Mouse (Mus musculus) CD4-positive, CD25-positive, alpha-beta regulatory T cell, adult 4 months (primary cell): Measurements from ENCODE around the gene Kpna4. TPM values are rescaled to one million over a fixed set of nuclear protein-coding genes. Genes with fewer than 3 reads are reported as not detected.
A peak's percentile ranks its signal among the peaks of the same experiment; 100 is the strongest.

Experiments used
- ATAC-seq: one replicate; pipeline ENCODE4 v1.8.0; 2017
- polyA plus RNA-seq, 2 experiments: library from polyadenylated mRNA; unstranded; fragments of 100-300 nt; shearing (Covaris generic); gene quantifications; one replicate each; pipeline ENCODE4 v1.2.1; 2017

The Kpna4 gene
- 10 to 100 TPM; 27.6 to 39.6 TPM for polyA plus RNA-seq

- ATAC-seq = peak; percentile 91
Measured at GRCm38 (mm10) chr3:69126509-69127345, at the start of gene Kpna4. TSS of gene Kpna4 (minus strand) at chr3:69127113.

GRCm38 (mm10) chr3:69175229-69175628, 48.3 kb upstream of the Kpna4 start:
- ATAC-seq = no peak

- ATAC-seq = peak; percentile 86
Measured at GRCm38 (mm10) chr3:69171123-69171522, 44.2 kb upstream of the Kpna4 start.

GRCm38 (mm10) chr3:69169796-69170195, 42.9 kb upstream of the Kpna4 start:
- ATAC-seq = no peak

GRCm38 (mm10) chr3:69168724-69169123, 41.8 kb upstream of the Kpna4 start:
- no peak for ATAC-seq

GRCm38 (mm10) chr3:69163057-69163456, 36.1 kb upstream of the Kpna4 start:
- no peak for ATAC-seq

DNA sequence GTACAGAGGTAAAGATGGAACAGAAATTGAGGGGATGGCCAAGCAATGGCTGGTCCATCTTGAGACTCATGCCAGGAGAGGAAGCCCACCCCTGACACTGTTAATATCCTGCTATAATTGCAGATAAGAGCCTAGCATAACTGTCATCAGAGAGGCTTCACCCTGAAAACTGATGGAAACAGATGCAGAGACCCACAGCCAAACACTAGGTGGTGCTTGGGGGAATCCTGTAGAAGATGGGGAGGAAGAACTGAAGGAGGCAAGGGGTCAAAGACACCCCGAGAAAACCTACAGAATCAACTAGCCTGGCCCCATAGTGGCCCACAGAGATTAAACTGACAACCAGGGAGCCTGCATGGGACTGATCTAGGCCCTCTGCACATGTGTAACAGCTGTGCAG, 33.5 kb upstream of the Kpna4 start:
- ATAC-seq = no peak

- ATAC-seq = peak; percentile 61
Measured at GRCm38 (mm10) chr3:69159501-69159900, 32.6 kb upstream of the Kpna4 start.

- no peak for ATAC-seq
Measured at GRCm38 (mm10) chr3:69157886-69158285, 31.0 kb upstream of the Kpna4 start.

- peak; percentile 89 for ATAC-seq
Measured at GRCm38 (mm10) chr3:69156484-69156883, 29.6 kb upstream of the Kpna4 start.

DNA sequence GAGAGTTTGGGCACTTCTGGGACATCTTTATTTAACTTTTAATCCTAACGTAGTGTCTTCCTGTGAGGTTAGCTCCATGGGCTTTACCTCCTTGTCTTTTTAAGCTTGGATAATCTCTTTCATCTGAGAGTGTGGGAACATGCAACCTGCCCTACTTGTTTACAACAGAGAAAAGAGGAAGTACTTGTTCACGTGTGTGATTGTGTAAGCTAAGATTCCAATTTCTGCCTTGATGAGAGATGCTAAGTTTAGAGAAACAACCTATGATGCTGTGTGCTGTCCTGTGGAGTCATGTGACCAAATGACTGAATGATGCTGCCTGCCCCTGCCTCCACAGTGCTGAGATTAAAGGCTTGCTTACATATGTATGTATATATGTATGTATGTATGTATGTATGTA, 27.8 kb upstream of the Kpna4 start:
- ATAC-seq = no peak

- ATAC-seq = no peak
Measured at GRCm38 (mm10) chr3:69150921-69151320, 24.0 kb upstream of the Kpna4 start.

DNA sequence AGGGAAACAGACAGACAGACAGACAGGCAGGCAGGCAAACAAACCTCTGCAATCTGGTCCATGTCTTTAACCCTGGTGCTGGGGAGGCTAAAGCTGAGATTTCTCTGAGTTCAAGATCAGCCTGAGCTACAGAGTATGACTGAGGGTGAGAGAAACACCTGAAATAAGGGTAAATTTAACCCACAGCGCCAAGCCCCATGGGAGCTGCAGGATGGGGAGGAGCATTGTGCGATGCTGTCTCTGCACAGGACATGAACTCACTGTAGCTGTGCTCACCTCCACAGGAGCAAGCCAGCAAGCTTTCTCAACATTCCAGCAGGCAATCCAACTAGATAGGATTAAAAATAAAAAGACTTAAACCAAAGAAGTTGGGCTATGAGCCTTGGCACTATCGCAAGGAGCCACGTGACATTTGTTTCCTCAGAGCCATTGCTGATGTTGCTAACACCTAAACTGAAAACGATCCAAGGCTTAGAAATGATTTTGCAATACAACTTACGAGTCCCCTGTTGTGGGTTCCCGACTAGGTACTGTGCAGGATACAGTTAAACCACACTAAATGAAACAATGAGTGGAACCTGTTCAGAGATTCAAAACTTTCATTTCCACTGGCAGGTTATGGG, 15.6 kb upstream of the Kpna4 start:
- ATAC-seq = no peak

DNA sequence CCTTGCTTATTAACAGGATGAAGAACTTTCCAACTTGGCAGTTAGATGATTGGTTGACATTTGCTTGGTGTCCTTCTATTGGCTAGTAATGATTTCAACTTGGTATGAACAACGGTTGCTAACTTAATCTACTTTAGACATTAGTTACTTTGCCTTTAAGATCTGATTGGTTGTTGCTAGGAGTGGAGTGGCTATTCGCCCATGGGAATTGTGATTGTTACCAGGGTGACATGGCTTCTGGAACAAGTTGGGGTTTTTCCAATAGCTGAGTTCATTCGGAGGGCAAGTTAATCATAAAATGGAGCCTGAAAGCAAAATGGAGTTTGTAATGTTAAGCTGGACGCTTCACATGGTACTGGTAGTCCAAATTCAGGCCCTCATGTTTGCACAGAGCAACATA, 13.9 kb upstream of the Kpna4 start:
- ATAC-seq = no peak

GRCm38 (mm10) chr3:69136059-69136458, 9.1 kb upstream of the Kpna4 start:
- no peak for ATAC-seq

GRCm38 (mm10) chr3:69130973-69131372, 4.1 kb upstream of the Kpna4 start:
- ATAC-seq = no peak

- no peak for ATAC-seq
Measured at GRCm38 (mm10) chr3:69127693-69128092, 780 bp upstream of the Kpna4 start.

DNA sequence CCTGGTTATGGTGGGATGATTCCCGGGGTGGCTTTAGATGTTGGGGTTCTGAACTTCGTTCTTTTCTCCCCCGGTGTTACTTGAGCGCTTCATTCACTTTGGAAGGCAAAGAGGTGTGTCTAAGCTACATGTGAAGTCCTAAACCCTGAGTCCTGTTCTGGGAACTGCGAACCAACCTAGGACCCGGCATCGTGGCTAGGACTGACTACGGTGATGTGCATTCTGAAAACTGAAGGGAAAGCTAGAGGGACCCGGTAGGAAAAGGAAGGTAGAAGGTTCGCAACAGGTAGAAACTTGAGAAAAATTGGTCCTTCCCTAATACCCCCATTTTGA, 399 bp upstream of the Kpna4 start:
- no peak for ATAC-seq

GRCm38 (mm10) chr3:69125891-69126508, 913 bp downstream of the Kpna4 start:
- peak; percentile 23 for ATAC-seq

DNA sequence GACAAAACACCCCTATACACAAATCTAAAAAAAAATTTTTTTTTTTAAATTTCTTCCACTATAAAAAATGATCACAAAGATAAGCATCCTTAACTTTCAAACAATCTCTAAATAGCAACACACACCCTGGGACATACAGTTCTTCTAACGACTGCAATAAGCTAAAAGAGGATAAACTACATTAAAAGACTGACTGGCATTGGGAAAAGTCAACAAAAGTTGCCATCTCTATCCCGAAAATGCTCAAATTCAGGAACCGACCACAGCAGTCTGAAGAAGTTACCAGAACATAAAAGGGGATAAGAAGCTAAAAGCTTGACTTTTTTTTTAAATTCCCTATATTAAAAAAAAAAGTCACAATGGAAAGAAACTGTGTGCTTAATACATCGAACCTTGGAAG, 1.5 kb downstream of the Kpna4 start:
- no peak for ATAC-seq

GRCm38 (mm10) chr3:69118827-69119226, 8.1 kb downstream of the Kpna4 start:
- no peak for ATAC-seq

- ATAC-seq = peak; percentile 64
Measured at GRCm38 (mm10) chr3:69114760-69115159, 12.2 kb downstream of the Kpna4 start.

- no peak for ATAC-seq
Measured at GRCm38 (mm10) chr3:69113956-69114355, 13.0 kb downstream of the Kpna4 start.

GRCm38 (mm10) chr3:69109079-69109478, 17.8 kb downstream of the Kpna4 start:
- no peak for ATAC-seq
